Mouse (Mus musculus) kidney, adult 18-20 months (tissue): Measurements from ENCODE around the gene Hoxb5.
A peak's percentile ranks its signal among the peaks of the same experiment; 100 is the strongest.

Experiments used
- DNase-seq: peaks from one replicate; pipeline ENCODE4 v3.0.0; 2021

Gene Hoxb5

GRCm38 (mm10) chr11:96304381-96305195, 1.5 kb downstream of the Hoxb5 start:
- DNase-seq = peak; percentile 69

GRCm38 (mm10) chr11:96305505-96306182, 2.5 kb downstream of the Hoxb5 start:
- peak; percentile 54 for DNase-seq

- DNase-seq = peak; percentile 70
Measured at GRCm38 (mm10) chr11:96306183-96306907, 3.2 kb downstream of the Hoxb5 start.

- DNase-seq = peak; percentile 69
Measured at GRCm38 (mm10) chr11:96306908-96307269, 3.8 kb downstream of the Hoxb5 start.

GRCm38 (mm10) chr11:96308763-96309162, 5.6 kb downstream of the Hoxb5 start:
- no peak for DNase-seq

- peak; percentile 72 for DNase-seq
Measured at GRCm38 (mm10) chr11:96309288-96309687, 6.2 kb downstream of the Hoxb5 start.

- DNase-seq = peak; percentile 57
Measured at GRCm38 (mm10) chr11:96310183-96310938, 7.2 kb downstream of the Hoxb5 start.

GRCm38 (mm10) chr11:96311097-96311496, 8.0 kb downstream of the Hoxb5 start:
- peak; percentile 78 for DNase-seq

- peak; percentile 86 for DNase-seq
Measured at GRCm38 (mm10) chr11:96311520-96312417, 8.6 kb downstream of the Hoxb5 start.

GRCm38 (mm10) chr11:96313134-96313533, 10.0 kb downstream of the Hoxb5 start:
- no peak for DNase-seq

GRCm38 (mm10) chr11:96313806-96314428, 10.8 kb downstream of the Hoxb5 start:
- peak; percentile 66 for DNase-seq

- DNase-seq = peak; percentile 81
Measured at GRCm38 (mm10) chr11:96314671-96315343, 11.7 kb downstream of the Hoxb5 start.

GRCm38 (mm10) chr11:96315344-96315681, 12.2 kb downstream of the Hoxb5 start:
- peak; percentile 74 for DNase-seq

- no peak for DNase-seq
Measured at GRCm38 (mm10) chr11:96316696-96317607, 13.8 kb downstream of the Hoxb5 start.

GRCm38 (mm10) chr11:96317608-96318367, 14.7 kb downstream of the Hoxb5 start, which contains the start of gene Hoxb4:
Gene Hoxb4, plus strand, starts transcription at chr11:96318267.
- peak; percentile 62 for DNase-seq

- DNase-seq = peak; percentile 86
Measured at GRCm38 (mm10) chr11:96318368-96319070, 15.4 kb downstream of the Hoxb5 start.

- DNase-seq = peak; percentile 66
Measured at GRCm38 (mm10) chr11:96319071-96319902, 16.2 kb downstream of the Hoxb5 start.
